Mouse (Mus musculus): ENCODE measurements around the gene Bap1.

GRCm38 (mm10) chr14:31251084-31251604 is at the start of gene Bap1, which contains the start of gene Phf7:
- TF ChIP-seq GATA1 (IDR thresholded peaks at IDR 0.05; ENCODE audit: borderline replicate concordance, low read length) (no peak), FLI1 (IDR thresholded peaks at IDR 0.05; ENCODE audit: low read length) (no peak)

All from megakaryocyte, embryonic 14.5 days (primary cell).